Mouse (Mus musculus) liver, adult 2 months (tissue): Measurements from ENCODE around the gene Slc25a51.

Source experiments
- CTCF ChIP-seq: fragments of 200-500 bp; IDR thresholded peaks from 2 replicates; pipeline ENCODE4 v1.5.1; 2011; ENCODE audit warnings: low read depth, low read length, control low read depth
- POLR2A ChIP-seq: fragments of 200-500 bp; IDR thresholded peaks from 2 replicates; pipeline ENCODE4 v1.6.1; 2011; ENCODE audit warnings: low read length, control low read depth; ENCODE audit not compliant: insufficient read depth; ENCODE audit errors: extremely low read depth

GRCm38 (mm10) chr4:45374879-45375278 lies 33.7 kb downstream of the Slc25a51 start:
- no peak for TF ChIP-seq CTCF
- no peak for TF ChIP-seq POLR2A
